Mouse (Mus musculus) limb, embryonic 10.5 days (tissue): ENCODE results near the gene Hcrtr1. TPM values are rescaled to one million over a fixed set of nuclear protein-coding genes. Genes with fewer than 3 reads are reported as not detected.

ENCODE experiments used
- DNase-seq: peaks from one replicate; pipeline ENCODE4 v3.0.0-alpha.2; 2017; ENCODE audit warnings: low spot score
- H3K27ac ChIP-seq: fragments of 300-500 bp; sonication (generic); 2 replicates; pipeline ENCODE4 v1.5.1; 2016; ENCODE audit warnings: mild to moderate bottlenecking
- H3K27me3 ChIP-seq: fragments of 300-500 bp; sonication (generic); 2 replicates; pipeline ENCODE4 v1.6.1; 2016; ENCODE audit warnings: low read depth, mild to moderate bottlenecking; ENCODE audit not compliant: poor library complexity, severe bottlenecking
- H3K36me3 ChIP-seq: fragments of 300-500 bp; sonication (generic); 2 replicates; pipeline ENCODE4 v1.6.1; 2016; ENCODE audit warnings: mild to moderate bottlenecking, moderate library complexity
- H3K4me1 ChIP-seq: fragments of 300-500 bp; sonication (generic); 2 replicates; pipeline ENCODE4 v1.6.1; 2016
- H3K4me3 ChIP-seq: fragments of 300-500 bp; sonication (generic); 2 replicates; pipeline ENCODE4 v1.5.1; 2016; ENCODE audit warnings: mild to moderate bottlenecking, moderate library complexity
- H3K9me3 ChIP-seq: fragments of 300-500 bp; sonication (generic); replicated peaks from 2 replicates; pipeline ENCODE4 v1.6.1; 2016; ENCODE audit warnings: mild to moderate bottlenecking
- WGBS: fragments of 180-500 bp; shearing (Covaris S2); methylation state at CpG from one replicate; pipeline ENCODE4 v1.1.7; 2016; 5-methylcytosine and 5-hydroxymethylcytosine counted together
- polyA plus RNA-seq: library from polyadenylated mRNA; unstranded; fragments of >200 nt; fragmentation: Nextera tagmentation; extraction: Ambion mirVana; gene quantifications from 2 replicates; pipeline ENCODE4 v1.2.1, GENCODE M21; 2016

Hcrtr1 gene
- polyA plus RNA-seq, 1 experiment from 2014 or later, result not detected

DNA sequence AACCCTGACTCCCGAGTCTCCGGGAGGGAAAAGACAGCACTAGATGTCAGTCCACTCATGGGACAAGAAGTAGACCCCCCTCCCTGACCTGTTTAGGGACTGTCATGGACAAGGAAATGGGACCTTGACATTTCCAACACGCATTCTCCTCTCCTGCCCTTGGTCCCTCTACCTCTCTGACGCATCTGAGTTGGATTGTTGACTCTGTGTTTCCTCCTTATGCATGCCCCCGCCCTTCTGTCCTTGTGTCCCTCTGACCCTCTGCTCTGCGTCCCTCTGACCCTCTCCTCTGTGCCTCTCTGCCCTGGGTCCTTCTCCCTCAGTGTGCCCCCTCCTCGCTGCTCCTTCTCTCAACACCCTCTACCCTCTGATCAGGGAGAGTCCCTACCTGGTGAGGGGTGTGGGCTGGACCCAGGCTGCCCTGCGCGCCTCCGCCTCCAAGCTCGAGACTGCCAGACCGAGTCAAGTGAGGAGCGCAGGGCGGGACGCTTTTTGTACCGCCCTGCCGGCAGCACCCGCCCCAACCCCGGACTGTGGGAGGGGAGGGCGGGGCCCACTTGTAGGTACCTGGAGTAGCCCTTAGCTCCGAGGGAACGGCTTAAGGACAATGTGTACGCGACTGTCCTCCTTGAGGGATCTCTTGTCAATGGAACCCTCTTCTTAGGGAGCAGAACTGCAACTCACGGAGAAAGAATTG, 35.3 kb upstream of the Hcrtr1 start:
- H3K27me3 ChIP-seq, result peaks cover 39% of the 10 kb centered on the region
- H3K9me3 ChIP-seq, result no peaks in the 10 kb centered on the region
- H3K36me3 ChIP-seq, result no peaks in the 10 kb centered on the region
- H3K4me3 ChIP-seq, result peak overlapping the region; percentile 45
- DNase-seq, result peak; percentile 69
- WGBS, result 4% methylated on average over 25 of the region's 25 CpGs
- peak overlapping the region; percentile 69 for H3K27ac ChIP-seq
- peaks cover 62% of the 10 kb centered on the region for H3K4me1 ChIP-seq

DNA sequence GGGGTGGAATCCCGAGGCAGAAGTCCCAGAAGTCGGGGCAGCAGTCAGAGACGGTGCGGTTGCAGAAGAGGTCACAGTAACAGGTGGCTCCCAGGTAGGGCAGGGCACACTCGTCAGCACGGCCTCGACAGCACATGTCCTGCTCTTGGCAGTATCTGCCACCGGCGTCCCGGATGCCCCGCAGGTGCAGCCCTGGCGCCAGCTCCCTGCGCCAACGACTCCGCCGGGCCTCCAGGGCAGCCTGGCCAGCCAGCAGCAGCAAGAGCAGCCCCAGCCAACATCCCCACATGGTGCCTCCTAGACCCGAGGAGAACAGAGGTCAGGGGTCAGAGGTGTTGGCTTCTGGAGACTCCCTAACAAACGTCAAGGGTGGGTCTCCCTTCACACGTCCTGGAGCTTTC, 34.8 kb upstream of the Hcrtr1 start:
- Histone ChIP-seq H3K27me3 (peaks cover 39% of the 10 kb centered on the region), H3K9me3 (no peaks in the 10 kb centered on the region), H3K36me3 (no peaks in the 10 kb centered on the region), H3K27ac (peak overlapping the region; percentile 69), H3K4me1 (peaks cover 64% of the 10 kb centered on the region), H3K4me3 (peak overlapping the region; percentile 45)
- WGBS, result 34% methylated on average over 19 of the region's 19 CpGs
- no peak for DNase-seq

DNA sequence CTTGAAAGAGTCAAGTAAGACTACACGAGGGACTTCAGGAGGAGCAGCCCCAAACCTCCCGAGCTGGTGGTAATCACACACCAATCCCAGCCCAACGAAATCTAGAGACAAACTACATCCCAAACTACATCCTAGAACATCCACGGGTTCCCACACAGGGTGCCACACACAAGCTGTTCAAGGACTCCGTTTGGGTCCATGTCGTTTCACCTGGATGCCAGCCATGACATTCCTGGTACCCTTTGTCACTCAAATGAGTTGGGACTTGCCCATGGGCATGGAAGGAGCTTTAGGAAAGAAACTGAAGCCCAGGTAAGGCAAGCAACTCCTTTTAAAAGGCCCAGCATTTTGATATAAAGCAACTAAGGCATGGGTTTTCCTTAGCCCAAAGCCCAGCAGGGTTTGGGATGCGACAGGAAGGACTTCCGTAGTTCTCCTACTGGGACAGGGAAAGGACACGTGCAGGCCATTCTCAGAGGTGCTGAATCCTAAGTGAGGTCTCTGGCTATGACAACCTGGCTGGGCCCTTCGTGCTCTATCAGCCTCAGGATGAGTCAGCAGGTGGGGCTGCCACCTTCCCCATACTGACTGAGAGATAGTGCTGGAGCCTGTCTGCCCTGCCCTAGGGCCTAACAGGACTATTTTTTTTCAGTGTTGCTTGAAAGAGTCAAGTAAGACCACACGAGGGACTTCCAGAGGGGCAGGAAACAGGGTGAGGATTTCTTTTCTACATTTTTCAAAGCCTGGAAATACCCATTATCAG, 34.1 kb upstream of the Hcrtr1 start:
- Histone ChIP-seq H3K4me1 (peaks cover 70% of the 10 kb centered on the region), H3K27me3 (peaks cover 43% of the 10 kb centered on the region), H3K9me3 (no peaks in the 10 kb centered on the region), H3K36me3 (no peaks in the 10 kb centered on the region), H3K4me3 (0 out of 2 replicates have a peak overlapping the region, but pooled peaks have one; percentile 7), H3K27ac (peak overlapping the region; percentile 85; the same call in 1 of the 2 replicates)
- WGBS, result 71% methylated on average over 11 of the region's 11 CpGs
- no peak for DNase-seq

DNA sequence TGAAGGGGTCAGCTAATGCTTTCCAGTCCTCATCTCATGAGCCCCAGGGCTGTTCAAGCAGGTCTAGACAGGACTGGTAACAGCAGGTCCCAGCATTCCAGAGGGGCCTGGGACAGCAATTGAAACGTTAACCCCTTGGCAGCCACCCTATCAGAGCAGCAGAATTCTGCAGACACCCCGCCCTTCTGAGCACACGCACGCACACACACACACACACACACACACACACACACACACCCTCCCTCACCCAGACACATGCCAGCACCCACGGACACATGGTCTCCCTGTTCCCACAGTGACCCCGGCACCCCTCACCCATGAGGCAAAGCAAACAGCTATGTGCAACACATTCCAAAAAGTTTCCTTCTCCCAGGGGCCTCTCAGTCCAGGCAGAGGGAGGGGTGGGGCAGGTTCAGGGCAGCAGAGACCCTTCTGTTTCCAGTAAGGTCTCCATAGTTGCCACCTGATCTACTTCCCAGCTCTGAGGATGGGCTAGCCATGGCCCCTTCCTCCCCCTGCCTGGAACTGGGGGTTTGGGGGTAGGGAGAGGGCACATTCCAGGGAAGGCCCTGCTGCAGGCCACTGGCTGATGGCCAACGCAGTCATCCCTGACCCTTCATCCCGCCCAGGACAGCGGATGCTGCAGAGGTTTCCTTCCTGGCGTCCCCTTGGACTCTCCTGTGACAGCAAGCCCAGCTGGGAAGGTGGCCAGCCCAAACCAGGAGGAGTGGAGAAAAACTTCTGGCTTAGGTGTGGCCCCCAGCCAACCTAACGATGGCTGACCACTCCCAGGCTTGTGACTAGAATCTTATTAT, 33.0 kb upstream of the Hcrtr1 start:
- Histone ChIP-seq H3K27ac (peak overlapping the region; percentile 85), H3K27me3 (peaks cover 54% of the 10 kb centered on the region), H3K4me1 (peaks cover 80% of the 10 kb centered on the region), H3K36me3 (no peaks in the 10 kb centered on the region), H3K4me3 (peak overlapping the region; percentile 24; the same call in 1 of the 2 replicates), H3K9me3 (no peaks in the 10 kb centered on the region)
- 64% methylated on average over 11 of the region's 11 CpGs for WGBS
- DNase-seq, result peak; percentile 67

DNA sequence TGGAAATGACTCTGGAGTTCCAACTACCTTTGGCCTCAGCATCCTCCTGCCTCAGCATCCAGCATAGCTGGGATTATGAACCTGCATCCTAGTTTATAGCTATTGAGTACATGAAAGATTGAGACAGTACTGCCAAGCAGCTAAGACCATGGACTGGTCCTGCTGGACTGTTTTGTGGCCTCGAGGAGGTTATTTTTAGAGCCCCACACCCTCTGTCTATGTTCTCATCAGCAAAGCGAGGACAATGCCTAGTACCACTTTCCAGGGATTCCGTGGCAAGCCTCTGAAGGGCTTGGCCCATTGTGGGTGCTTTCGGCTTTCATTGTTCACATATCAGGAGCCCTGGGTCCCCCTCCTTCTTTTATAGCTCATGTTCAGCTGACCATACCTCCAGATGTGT, 31.2 kb upstream of the Hcrtr1 start:
- 91% methylated on average over 4 of the region's 4 CpGs for WGBS
- H3K27ac ChIP-seq, result no peak overlapping the region
- no peak overlapping the region for H3K4me3 ChIP-seq
- H3K4me1 ChIP-seq, result peaks cover 75% of the 10 kb centered on the region
- DNase-seq, result no peak
- H3K9me3 ChIP-seq, result no peaks in the 10 kb centered on the region
- no peaks in the 10 kb centered on the region for H3K36me3 ChIP-seq
- H3K27me3 ChIP-seq, result peaks cover 60% of the 10 kb centered on the region

DNA sequence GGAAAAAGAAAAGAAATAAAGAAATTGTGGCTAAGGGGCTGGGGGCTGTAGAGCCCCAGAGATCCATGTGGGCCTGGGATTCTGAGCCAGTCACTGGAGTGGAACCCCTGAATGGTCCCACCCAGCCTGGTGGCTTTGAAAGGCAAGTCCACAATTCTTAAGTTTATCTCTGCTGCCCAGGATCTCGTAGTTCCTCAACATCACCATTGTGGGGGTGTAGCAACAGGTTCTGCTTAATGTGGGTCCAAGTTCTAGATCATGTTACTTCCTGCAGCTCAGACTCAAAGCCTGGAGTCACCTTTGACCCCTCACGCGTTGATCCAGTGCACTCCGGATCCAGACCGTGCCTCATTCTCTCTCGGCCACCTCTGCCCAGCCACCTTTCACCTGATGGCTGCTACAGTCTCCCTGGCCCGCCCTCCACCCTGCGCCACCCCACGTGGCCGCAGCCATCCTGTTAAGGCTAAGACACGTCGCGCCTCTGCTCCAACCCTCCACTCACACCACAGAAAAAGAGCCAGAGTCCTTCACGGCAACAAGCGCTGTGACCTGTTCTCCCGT, 30.3 kb upstream of the Hcrtr1 start:
- H3K4me1 ChIP-seq, result peaks cover 66% of the 10 kb centered on the region
- no peak overlapping the region for H3K27ac ChIP-seq
- H3K27me3 ChIP-seq, result peaks cover 60% of the 10 kb centered on the region
- H3K9me3 ChIP-seq, result no peaks in the 10 kb centered on the region
- no peaks in the 10 kb centered on the region for H3K36me3 ChIP-seq
- no peak for DNase-seq
- WGBS, result 85% methylated on average over 16 of the region's 16 CpGs
- H3K4me3 ChIP-seq, result no peak overlapping the region

DNA sequence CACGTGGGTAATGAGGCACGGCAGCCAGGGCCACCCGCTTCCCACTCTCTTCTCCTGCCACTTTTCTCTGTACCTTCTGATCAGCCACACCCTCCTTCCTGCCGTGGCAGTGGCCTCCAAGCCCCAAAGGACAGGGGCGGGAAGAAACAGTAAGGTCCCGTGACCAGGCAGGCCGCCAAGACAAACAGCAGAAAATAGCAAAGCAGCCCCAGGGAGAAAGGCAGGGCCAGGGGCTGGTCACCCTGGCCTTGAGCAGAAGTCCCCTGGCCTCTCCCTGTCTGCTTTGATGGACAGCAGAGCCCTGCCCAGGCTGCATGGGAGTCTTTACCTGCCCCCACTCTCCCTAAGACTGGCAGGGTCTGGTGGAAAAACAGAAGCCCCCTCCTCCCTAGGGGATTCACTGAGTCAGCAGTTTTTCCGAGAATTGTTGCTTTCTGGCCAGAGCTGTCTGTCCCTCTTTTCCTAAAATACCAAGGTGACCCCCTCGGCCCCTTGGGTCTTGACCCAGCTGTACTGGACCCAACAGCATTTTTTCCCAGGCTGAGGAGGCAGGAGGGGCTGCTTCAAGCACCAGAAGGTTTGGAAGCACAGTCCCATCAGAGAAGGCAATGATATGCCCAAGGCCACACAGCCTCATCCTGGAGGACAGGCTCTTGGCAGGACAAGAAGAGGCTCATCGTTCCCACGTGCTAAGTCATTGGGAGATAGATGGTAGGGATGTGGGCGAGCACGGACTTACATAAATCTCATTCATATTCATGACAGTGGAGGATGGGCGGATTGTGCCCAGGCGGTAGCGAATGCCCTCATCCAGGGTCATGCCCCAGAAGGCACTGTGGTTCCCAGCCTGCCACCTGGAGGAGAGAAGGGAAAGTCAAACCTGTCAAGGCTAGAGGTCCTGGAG, 29.4 kb upstream of the Hcrtr1 start:
- WGBS, result 54% methylated on average over 16 of the region's 16 CpGs
- Histone ChIP-seq H3K27me3 (peaks cover 60% of the 10 kb centered on the region), H3K9me3 (no peaks in the 10 kb centered on the region), H3K4me1 (peaks cover 65% of the 10 kb centered on the region), H3K27ac (peak overlapping the region; percentile 58), H3K4me3 (no peak overlapping the region), H3K36me3 (no peaks in the 10 kb centered on the region)
- DNase-seq, result peak; percentile 35

DNA sequence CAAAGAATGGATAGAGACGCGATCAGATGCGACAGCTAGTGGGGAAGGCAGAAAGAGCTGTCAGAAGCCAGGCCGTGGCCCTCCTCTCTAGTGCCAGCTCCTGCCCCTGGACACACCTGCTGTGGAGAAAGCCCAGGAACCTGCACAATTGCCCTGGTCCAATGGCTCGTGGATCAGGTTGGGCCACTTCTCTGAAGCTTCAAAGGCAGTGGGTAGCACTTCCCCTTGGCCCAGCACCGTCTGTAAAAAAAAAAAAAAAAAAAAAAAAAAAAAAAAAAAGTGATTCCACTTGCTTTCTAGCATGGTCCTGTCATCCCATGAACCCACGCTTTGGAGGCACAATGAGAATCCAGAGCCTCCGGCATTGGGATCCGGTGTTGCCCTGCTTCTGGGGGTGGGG, 28.7 kb upstream of the Hcrtr1 start:
- no peaks in the 10 kb centered on the region for H3K9me3 ChIP-seq
- peaks cover 65% of the 10 kb centered on the region for H3K4me1 ChIP-seq
- no peaks in the 10 kb centered on the region for H3K36me3 ChIP-seq
- H3K4me3 ChIP-seq, result peak overlapping the region; percentile 34
- DNase-seq, result no peak
- H3K27me3 ChIP-seq, result peaks cover 60% of the 10 kb centered on the region
- H3K27ac ChIP-seq, result peak overlapping the region; percentile 4; the same call in 1 of the 2 replicates
- 47% methylated on average over 9 of the region's 9 CpGs for WGBS

DNA sequence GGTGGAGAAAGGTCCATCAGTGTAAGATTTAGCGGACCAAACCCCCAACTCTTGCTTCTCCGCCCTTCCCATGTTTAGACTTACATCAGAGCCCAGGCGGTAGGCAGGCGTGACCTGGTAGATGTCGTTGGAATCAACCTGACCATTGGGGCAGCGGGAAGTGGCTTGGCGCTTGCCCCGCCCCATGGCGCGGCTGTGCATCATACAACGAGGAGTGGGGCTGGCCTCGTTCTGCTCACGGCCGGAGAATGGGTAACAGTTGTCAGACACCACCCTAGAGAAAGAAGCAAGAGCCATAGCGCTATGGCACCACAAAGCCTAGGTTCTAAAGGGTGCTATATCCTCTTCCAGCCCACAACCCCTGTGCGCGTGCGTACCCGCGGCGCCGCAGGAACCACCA, 28.2 kb upstream of the Hcrtr1 start:
- WGBS, result 54% methylated on average over 22 of the region's 22 CpGs
- no peaks in the 10 kb centered on the region for H3K9me3 ChIP-seq
- peak overlapping the region; percentile 34 for H3K4me3 ChIP-seq
- peaks cover 63% of the 10 kb centered on the region for H3K27me3 ChIP-seq
- H3K4me1 ChIP-seq, result peaks cover 65% of the 10 kb centered on the region
- peak overlapping the region; percentile 4; the same call in 1 of the 2 replicates for H3K27ac ChIP-seq
- peak; percentile 32 for DNase-seq
- no peaks in the 10 kb centered on the region for H3K36me3 ChIP-seq

DNA sequence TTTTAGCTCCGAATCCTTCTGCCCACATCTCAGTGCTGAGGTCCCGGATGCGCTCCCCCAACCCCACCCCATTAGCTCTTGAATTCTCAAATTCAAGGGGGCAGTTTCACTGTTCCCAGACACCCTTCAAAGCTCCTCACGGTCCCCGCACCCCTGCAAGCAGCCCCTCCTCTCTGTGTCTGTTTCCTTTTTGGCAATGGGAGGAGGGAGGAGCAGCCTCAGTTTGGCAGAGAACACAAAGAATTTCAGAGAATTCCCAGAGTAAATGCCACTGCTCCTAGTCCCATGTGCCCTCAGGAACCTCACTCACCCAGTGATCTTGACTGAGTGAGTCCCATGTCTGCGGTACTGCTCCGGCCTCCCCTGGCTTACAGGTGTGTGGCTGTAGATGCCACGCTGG, 27.4 kb upstream of the Hcrtr1 start:
- Histone ChIP-seq H3K4me1 (peaks cover 62% of the 10 kb centered on the region), H3K36me3 (no peaks in the 10 kb centered on the region), H3K27ac (no peak overlapping the region), H3K9me3 (no peaks in the 10 kb centered on the region), H3K4me3 (no peak overlapping the region), H3K27me3 (peaks cover 70% of the 10 kb centered on the region)
- 79% methylated on average over 8 of the region's 8 CpGs for WGBS
- DNase-seq, result no peak

DNA sequence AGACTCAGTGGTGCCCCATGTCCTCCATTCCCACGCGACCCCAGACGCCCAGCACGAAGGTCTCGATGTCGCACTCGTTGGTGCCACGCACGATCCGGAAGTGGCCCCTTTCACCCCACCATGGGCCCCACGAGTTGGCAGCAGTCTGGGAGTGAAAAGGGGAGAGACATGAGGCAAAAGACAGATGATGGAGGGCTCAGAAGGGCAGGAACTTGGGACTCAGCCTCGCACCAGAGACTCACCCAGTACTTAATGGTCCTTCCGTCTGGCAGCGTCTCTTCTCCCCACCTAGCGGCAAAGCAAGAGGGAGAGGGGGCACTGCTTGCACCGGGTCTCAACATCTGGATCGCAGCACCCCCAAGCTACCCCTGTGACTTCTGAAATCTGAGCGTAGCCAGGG, 26.9 kb upstream of the Hcrtr1 start:
- DNase-seq, result no peak
- Histone ChIP-seq H3K36me3 (no peaks in the 10 kb centered on the region), H3K9me3 (no peaks in the 10 kb centered on the region), H3K27ac (0 out of 2 replicates have a peak overlapping the region, but pooled peaks have one; percentile 25), H3K27me3 (peaks cover 76% of the 10 kb centered on the region), H3K4me3 (no peak overlapping the region), H3K4me1 (peaks cover 56% of the 10 kb centered on the region)
- 77% methylated on average over 18 of the region's 18 CpGs for WGBS

DNA sequence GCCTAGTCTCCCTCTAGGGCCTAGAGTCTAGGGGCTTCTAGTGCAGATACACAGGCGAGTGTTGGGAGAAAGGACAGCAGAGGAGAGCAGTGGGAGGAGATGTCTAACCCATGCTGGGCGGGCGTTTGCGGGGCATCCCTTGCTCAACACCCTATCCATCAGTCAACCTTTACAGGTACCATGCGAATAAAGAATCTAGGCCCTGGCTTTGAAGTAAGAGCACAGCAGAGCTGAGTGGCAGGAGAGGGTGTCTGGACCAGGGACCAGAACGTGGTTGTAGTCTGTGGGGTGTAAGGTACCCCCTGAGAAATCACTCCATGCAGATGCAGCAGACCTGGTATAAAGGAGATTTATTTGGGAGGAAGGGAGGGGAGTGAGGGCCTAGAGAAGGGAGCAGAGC, 25.0 kb upstream of the Hcrtr1 start:
- Histone ChIP-seq H3K4me1 (peaks cover 54% of the 10 kb centered on the region), H3K4me3 (no peak overlapping the region), H3K36me3 (no peaks in the 10 kb centered on the region), H3K9me3 (no peaks in the 10 kb centered on the region), H3K27me3 (peaks cover 84% of the 10 kb centered on the region), H3K27ac (peak overlapping the region; percentile 75)
- no peak for DNase-seq
- WGBS, result 61% methylated on average over 6 of the region's 6 CpGs
